Mouse (Mus musculus): ENCODE results near the gene Tppp2.

GRCm38 (mm10) chr14:51929309-51929943 is 11.2 kb downstream of the Tppp2 start:
- TF ChIP-seq CTCF (IDR thresholded peaks at IDR 0.05; ENCODE audit: low read depth, low read length) (no peak), POLR2A (IDR thresholded peaks at IDR 0.05; ENCODE audit: insufficient read depth, low read length) (no peak)

All from ES-Bruce4 (cell line).